Mouse (Mus musculus): Measurements from ENCODE around the gene Gm45623.
A peak's percentile ranks its signal among the peaks of the same experiment; 100 is the strongest.

The Gm45623 gene

DNA sequence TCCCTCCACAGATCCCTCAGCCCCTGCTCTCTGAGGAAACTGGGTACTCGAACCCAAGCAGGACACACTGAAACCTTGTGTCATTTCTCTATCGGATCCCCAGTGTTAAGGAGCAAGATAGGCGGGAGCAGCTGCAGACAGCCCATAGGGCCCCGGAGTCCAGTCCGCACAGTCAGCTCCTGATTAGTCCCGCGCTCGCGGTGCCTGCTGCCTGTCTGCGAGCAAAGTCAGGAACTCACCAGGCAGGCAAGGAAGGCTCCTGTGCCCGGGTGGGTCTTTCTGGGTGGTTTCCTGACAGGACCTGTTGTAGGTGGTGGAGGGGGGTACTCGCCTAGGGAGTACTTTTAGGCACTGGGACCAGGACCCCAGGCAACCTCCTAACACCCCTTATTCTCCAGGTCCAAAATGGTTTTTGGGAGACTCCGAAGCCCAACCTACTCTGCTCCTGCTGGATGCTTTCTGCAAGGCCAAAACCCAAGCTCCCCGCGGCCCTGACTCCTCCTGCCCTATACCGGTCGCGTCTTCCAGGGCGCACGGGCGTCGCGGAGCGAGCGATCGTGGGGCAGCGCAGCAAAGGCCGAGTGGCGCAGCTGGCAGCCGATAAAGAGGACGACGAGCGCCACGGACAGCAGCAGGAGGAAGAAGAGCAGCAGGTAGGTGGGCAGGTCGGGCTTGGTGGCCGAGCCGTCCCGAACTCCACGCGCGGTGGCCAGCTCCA lies 994 bp downstream of the Gm45623 start:
- no peak for DNase-seq

DNA sequence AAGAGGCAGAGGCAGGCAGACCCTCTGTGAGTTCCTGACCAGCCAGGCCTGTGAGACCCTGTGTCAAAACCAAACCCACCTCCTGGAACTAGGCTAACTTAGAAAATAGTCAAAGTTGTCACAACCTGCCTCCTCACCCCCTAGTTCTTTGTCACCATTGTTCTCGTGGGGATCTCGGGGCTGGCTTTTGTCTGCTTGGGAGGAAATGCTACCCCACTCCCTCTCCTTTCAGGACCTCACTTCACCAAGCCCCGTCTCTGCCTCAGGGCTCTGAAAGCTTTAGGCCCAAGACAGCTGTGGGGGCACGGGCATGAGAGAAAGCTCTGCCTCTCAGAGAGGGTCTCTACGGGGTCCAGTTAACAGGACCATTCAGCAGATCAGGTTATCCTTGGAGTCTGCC lies 1.9 kb downstream of the Gm45623 start:
- no peak for DNase-seq

DNA sequence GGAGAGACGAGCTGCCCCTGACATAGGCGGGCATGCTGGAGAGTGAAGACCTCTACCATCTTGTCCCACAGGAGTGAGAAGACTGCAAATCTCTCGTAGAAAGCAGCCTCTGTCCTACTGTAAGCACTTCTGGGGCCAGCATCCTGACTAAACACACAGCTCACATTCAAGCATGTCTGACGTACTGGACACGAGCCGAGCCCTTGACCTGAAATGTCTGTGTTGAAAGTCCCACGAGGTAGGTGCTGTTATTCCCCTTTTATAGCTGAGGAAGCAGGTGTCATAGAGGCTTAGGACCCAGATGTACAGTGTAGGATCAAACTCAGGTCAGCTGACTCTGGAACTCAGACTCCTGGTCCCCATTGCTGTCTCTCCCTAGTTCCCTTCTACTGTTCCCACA lies 4.2 kb downstream of the Gm45623 start:
- DNase-seq = peak; percentile 56

DNA sequence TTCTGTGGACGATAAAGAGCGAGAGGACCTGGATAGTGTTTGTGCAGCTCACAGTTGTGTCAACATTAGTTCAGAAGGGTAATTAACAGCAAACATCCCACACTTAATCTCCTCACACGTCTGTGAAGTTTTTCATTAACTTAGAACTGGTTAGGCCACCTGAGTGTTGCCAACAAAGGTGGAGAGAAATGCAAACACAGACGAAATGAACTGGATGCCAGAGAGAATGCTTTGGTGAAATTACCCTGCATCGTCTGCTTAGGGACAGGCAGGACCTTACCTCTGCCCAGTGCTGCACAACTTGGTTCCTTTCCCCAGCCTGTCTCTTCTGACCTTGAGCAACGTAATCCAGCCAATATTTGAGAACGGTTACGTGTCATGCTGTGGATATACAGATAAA lies 6.1 kb downstream of the Gm45623 start:
- peak; percentile 70 for DNase-seq

DNA sequence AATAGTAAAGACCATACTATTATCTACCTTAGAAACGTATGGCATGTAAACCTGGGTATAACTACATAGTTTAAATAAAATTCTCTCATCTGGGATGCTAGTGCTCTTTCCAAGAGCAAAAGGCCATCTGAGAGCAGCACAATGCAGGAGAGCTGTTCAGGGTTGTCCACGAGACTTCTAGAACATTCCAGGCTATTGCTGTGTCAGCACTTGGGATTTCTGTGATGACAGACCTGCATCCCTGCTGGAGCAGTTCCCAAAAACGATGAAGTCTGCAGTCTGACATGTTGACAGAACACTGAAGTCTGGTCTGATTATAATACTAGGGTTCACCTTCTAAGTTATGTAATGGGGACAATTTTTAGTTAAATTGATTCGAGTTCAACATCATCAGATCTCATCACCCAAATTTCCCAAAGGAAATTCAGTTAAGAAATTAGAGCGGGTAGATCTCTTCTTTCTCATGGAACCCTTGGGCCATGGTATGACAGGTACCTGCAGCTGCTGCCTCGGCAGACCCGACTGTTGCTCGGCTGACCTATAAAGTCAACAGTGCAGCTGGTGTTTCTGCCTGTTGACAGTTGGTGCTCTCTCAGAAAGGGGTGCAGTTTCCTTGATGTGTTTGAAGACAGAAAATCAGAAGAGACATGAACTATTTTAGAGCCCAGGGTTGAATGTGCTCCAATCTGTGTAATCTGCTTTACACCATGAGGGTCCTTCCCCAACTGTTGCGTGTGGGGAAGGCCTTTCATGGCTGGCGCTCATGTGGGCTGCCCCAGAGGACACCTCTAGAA lies 6.7 kb downstream of the Gm45623 start:
- peak; percentile 41 for DNase-seq

DNA sequence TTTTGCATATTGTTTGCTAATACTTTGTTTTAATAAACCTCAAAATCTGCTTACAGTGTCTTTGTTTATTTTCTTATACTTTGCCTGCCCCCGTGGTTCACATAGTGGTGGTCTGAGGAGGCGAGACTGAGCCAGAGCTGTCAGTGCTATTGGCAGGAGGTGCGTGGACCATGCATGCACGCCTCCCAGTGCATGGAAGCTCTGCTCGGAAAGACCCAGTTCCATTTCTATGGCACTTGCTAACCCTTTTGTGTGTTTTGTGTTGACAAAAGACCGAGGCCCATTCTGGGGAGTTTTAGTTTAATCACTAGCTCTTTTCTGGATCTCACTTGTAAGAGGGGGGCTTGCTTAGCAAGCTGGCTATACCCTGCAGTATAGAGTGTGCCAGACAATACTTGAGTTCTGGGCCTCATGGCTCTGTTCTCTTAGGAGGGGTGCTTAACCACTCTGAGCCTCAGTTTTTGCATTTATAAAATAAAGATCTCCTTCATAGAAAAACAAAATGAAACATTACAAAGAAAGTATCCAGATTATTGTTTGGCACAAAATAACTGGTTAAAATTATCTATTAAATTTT lies 11.2 kb downstream of the Gm45623 start:
- no peak for DNase-seq

DNA sequence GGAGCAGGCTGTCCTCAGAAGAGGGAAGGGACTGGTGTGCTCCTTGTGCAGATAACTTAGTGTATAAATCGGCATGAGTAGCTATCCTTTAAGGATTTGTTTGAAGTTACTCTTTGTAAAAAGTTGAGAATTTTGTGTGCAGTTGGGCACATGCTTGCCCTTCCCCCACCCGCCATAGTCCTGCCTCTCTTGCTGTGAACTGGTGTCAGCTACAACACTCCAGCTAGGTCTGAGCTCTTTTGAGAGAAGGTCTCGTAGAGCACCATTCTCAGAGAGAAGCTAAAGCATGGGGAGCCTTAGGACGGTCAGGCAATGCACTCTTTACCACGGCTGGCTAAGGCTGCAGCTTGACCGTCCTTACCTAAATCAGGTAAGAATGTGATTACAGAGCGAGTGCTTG lies 11.9 kb downstream of the Gm45623 start:
- no peak for DNase-seq

DNA sequence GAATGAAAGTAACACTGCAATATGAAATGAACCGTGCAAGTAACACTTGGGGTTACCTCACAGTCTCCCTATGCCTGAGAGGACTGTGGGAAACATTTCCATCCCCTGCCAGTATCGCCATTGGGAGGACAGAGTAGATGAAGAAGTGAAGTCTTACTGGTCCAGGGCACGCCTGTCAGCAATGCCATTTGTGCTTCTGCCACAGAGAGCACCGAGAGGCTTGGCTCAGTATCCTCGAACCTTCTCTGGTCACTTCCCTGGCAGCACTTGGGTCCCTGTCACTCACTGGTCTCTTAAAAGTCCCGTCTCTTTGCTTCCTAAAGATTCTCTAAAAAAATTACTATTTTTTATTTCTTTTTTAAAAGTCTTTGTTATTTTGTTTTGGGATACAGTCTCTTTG lies 13.1 kb downstream of the Gm45623 start:
- DNase-seq = no peak

DNA sequence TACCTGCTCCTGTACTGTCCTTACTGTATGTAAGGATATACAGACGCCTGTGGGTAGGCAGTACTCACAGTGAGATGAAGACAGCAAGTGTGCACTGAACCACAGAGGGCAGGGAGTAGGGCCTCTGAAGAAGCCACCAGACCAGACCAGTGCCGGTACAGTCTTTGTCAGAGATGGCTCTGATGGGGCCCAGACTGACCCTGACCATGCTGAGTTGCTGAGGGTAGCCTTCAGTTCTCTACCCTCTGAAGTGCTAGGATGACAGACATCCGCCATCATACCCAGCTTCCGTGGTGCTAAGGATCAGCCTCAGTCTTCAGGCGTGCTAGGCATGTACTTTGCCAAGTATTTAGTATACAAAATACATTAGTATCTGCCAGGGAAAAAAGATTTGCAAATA lies 14.1 kb downstream of the Gm45623 start:
- DNase-seq = no peak

DNA sequence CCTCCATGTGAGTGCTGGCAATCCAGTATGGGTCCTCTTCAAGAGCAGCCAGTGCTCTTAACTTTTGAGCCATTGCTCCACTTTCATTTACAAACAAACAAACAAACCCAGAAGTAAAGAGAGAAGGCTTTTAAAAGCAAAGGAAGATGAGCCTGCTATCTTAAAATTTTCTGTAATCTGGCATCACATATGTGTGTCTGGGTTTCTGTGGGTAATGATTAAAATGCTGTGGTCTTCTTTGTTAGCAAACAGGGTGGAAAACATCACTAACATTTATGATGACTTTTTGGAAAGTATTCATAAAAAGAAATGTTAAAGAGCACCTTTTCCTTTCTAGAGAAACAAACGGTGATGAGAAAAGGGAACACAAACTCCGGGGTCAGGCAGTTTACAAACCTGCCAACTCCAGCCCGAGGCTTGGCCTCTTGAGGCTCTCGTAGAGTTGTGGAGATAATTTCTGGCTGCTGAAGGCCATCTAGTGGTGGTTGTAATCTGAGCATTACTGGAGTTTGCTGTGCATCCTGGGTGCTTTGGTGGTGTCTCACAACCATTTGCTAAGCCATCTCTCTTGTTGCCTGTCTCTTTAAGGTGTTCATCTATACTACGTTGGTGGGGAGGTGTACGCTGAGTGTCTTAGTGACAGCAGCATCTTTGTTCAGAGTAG lies 18.3 kb downstream of the Gm45623 start:
- DNase-seq = peak; percentile 74

DNA sequence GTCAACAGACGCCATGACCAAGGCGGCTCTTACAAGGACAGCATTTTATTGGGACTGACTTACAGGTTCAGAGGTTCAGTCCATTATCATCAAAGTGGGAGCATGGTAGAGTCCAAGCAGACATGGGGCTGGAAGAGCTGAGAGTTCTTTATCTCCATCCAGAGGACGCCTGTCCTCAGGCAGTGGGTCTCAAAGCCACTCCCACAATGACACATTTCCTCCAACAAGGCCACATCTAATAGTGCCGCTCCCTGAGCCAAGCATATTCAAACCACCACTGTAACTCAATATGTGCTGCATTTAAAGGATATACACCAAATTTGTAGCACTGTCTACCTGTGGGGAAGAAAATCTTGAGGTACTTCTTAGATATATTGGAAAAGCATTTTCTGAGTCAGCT lies 19.0 kb downstream of the Gm45623 start:
- DNase-seq = no peak

DNA sequence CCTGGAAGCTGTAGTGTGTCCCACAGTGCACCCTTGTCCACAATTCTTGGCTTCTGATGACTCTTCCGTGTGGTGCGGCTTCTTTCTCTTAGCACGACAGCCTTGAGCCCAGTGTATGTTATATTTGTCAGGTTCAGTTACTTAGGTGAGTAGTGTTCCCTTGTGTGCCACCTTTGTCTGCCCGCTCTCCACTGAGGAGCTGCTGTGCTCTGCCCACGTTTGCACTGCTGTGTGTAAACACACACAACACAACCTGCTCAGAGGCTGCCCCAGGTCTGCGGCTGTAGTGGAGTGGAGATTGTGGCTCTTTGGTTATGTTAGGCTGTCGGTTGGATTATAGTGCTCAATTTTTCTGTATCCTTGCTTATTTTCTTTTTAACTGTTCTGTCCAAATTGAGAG lies 24.6 kb downstream of the Gm45623 start:
- no peak for DNase-seq

DNA sequence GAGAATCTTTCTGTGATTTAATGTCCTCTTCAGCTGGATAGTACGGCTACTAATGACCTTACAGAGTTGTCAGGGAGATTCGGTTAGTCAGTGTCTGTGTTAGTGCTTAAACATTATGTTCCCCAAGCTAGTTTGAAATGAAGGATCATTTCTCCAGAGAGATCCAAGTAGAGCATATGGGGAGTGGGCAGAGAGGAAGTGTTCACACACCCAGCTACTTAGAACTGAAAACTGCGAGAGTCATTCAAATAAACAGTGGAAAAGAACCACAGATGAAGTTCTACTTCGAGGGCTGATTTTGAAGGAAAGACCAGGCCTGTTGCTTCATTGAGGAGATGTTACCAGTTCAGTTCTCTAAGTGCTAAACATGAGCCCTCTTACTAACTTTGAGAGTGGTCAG lies 27.1 kb downstream of the Gm45623 start:
- DNase-seq = no peak

DNA sequence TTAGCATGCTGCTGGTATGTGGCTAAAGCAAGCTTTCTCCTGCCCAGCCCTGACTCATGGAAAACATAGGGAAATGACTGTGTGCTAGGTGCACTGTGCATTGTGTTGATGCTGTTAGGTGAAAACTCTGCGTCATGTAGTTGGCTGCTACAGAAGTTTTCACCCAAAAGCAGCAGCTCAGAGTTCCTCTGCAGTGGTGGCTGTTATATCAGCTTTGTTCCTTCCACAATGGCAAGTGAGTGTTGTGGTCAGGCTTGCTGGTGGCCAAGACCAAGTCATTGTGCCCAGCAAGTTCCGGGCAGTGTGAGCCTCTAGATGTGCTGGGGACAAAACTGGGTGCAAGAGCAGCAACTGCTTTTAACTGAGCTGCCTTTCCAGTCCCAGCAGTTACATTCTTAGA lies 41.4 kb downstream of the Gm45623 start:
- no peak for DNase-seq

DNA sequence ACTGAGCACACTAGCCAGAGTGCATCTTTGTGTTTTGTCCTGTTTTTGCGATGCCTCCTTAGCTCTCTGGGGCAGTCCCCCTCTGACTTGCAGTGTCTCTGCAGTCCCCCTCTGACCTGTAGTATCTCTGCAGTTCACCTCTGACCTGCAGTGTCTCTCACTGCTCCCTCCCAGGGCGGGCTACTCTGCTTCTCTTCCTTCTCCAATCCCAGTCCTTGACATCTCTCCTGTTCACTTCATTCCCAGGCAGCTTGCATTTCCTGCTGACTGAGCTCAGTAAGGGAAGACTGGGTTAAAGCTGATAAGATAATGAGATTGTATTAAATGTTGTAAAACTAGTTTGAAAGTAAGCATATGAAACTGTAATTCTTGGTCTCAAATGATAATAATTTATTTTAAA lies 43.0 kb downstream of the Gm45623 start:
- DNase-seq = no peak

DNA sequence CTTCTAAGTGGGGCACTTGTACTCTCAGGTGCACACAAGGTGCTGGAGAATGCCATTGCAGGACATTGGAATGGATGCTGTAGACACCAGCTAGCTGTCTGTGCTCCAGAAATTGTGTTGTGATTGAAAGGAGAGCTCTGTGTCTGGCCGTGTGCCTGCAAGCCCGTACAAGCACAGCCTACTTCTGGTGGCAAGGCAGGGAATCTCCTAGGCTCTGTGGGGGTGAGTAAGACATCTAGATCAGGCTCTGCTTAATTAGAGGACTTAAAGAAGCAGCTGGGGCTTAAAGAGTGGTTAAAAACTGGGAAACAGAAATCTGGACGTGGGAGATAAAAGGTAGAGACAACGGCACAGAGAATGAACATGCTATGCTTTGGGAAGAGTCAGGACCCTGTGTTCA lies 46.0 kb downstream of the Gm45623 start:
- no peak for DNase-seq

DNA sequence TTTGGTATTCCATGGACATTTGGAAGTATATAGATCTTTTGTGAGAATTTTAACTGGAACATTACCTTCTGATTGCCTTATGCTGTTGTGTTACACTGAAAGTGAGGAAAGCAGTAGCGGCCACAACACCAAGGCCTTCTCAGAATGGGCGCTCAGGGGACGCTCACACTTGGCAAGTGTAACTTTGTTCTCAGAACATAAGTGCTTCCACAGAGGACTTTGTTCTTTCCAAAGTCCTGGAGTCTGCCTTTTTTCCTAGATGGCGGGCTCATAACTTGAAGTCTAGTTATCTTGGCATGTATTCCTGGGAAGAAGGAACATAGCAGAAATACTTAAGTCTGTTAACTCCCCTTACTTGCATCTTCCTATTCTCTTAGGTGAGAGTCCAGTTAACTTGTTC lies 46.5 kb downstream of the Gm45623 start:
- DNase-seq = no peak

DNA sequence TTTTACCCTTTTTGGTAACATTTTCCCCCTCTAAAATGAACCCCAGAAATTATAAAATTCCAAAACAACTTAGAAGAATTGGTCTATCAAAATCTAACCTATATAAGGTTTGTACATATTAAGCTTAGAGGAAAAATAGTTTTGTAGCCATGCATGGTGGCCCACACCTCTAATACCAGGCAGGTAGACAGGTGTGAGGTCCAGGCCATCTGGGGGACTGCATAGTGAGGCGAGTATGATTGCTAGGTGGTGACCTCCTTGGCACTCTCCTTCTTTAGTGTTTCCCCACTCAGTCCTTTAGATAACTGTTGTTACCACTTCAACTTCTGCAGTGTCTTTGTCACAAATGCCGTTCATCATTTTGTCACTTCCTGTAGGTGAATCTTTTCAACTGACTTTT lies 49.0 kb downstream of the Gm45623 start:
- no peak for DNase-seq

DNA sequence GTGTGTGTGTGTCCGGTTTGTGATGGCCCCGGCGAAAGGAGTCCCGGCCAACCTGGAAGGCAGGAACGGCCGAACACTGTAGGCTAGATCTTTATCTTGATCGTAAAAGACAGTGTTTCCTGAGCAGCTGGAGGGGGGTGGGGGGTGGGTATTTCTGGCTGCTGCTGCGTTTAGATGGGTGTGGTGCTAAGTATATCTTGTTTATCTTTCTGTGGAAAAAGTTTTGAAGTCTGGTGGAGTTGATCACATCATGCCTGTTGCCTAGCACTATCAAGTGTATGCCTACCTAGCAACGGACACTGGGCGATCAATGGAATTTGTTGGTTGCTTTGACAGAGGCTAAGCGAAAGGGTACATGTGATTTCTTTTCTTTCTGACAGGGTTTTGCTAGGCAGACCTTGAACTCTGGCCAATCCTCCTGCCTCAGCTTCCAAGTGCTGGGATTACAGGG lies 49.7 kb downstream of the Gm45623 start:
- DNase-seq = peak; percentile 68

DNA sequence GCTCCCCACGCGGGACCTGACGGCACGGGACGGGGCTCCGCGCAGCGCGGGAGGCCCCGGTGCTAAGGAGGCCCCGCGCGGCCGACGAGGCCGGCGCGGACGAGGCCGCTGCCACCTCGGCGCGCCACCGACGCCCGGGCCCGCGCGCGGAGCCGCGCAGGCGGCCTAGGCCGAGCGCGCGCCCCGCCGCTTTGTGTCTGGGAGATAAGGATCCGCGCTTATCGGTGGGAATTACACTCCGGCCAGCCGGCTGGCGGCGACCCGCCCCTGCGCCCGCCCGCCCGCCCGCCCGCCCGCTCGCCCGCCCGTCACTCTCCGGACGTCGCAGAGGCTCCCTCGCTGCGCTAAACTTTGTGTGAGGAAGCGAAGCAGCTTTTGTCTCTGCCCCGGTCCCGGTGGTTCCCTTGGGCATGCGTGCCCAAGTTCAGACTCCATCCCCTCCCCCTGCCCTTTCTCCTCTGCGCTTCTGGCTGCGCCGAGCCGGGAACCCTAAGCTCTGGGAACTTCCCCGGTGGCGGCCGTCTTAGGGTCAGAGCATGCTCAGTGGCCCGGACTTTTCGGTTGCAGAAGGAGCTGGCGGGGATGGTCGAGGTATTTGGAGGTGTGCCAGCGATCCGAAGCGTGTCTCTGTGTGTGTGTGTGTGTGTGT lies 50.3 kb downstream of the Gm45623 start:
- DNase-seq = peak; percentile 76

DNA sequence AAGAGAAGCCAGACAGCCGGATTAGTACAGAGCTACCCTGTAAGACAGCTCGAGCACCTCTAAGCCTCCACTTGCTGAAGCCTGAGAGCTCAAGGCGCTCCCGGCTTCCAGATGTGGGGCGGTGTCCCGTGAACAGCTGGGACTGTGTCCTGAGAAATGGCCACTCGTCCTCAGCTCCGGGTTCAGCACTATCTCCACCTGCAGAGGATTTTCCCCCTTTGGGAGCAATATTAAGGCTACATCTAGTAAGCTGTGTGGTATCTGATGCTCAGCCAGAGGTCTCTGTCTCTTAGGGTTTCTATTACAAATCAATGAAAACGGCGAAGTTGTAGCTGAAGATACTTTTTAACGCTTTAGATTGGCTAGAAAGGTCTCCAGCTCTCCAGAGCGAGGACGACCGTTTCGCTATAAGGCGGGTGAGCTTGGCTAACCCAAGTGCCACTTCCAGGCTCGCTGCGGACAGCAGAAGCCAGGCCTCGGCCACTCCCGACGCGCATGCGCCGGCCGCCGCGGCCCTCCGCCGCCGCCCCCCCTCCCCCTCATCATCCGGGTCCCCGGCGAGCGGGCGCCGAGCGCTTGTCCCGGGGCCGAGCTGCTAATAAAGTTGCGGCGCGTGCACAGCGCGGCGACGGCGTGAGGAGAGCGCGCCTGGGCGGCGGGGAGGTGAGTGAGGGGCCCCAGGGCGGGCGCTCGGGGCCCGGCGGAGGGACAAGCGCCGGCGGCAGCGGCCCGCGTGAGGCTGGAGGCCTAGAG lies 51.0 kb downstream of the Gm45623 start, which contains the start of gene Smad5:
TSS of gene Smad5 (plus strand) at position 542 of the 753 bp plus-strand sequence.
- peak; percentile 86 for DNase-seq

Measured in lung, postnatal 36 days (tissue).